Mouse (Mus musculus): ENCODE measurements around the gene Enpp7. TPM values are rescaled to one million over a fixed set of nuclear protein-coding genes. Genes with fewer than 3 reads are reported as not detected.

The Enpp7 gene
- total and polyA plus RNA-seq, 2 experiments = not detected

- 0 out of 2 replicates have a peak, but pooled peaks cover 5% of the 10 kb centered on the region for H3K27me3 ChIP-seq (ENCODE audit: control insufficient read depth, insufficient read depth, low read length)
- H3K4me1 ChIP-seq (ENCODE audit: control insufficient read depth, insufficient read depth, low read length) = peaks cover 2% of the 10 kb centered on the region; the same call in 1 of the 2 replicates
- H3K4me3 ChIP-seq (ENCODE audit: insufficient read depth, low read depth, low read length) = no peak overlapping the region
- no peak overlapping the region for H3K9ac ChIP-seq (ENCODE audit: low read depth, low read length)
- H3K36me3 ChIP-seq (ENCODE audit: control insufficient read depth, insufficient read depth, low read length) = no peaks in the 10 kb centered on the region; the same call in 1 of the 2 replicates
- peak; percentile 92 for TF ChIP-seq CTCF (IDR thresholded peaks at IDR 0.05; ENCODE audit: low read depth, low read length)
- TF ChIP-seq POLR2A (IDR thresholded peaks at IDR 0.05; ENCODE audit: extremely low read depth, insufficient read depth, low read length) = no peak
- DNase-seq (ENCODE audit: extremely low read depth, low read depth, low spot score) = peak; percentile 45
- 2% methylated on average over 26 of the region's 26 CpGs for WGBS
- no peak overlapping the region for H3K27ac ChIP-seq (replicated peaks; ENCODE audit: insufficient read depth, low read depth, low read length)
- no peaks in the 10 kb centered on the region for H3K79me2 ChIP-seq (ENCODE audit: control insufficient read depth, insufficient read depth, low read length)
Measured at GRCm38 (mm10) chr11:119033874-119034558, 46.0 kb downstream of the Enpp7 start.

- 15% methylated on average over 19 of the region's 19 CpGs for WGBS
- Histone ChIP-seq H3K9ac (ENCODE audit: low read depth, low read length) (no peak overlapping the region), H3K36me3 (ENCODE audit: control insufficient read depth, insufficient read depth, low read length) (no peaks in the 10 kb centered on the region; the same call in 1 of the 2 replicates), H3K4me1 (ENCODE audit: control insufficient read depth, insufficient read depth, low read length) (peaks cover 2% of the 10 kb centered on the region; the same call in 1 of the 2 replicates), H3K27me3 (ENCODE audit: control insufficient read depth, insufficient read depth, low read length) (0 out of 2 replicates have a peak, but pooled peaks cover 5% of the 10 kb centered on the region), H3K27ac (replicated peaks; ENCODE audit: insufficient read depth, low read depth, low read length) (no peak overlapping the region), H3K79me2 (ENCODE audit: control insufficient read depth, insufficient read depth, low read length) (no peaks in the 10 kb centered on the region), H3K4me3 (ENCODE audit: insufficient read depth, low read depth, low read length) (no peak overlapping the region)
- TF ChIP-seq CTCF (IDR thresholded peaks at IDR 0.05; ENCODE audit: low read depth, low read length) = no peak
- TF ChIP-seq POLR2A (IDR thresholded peaks at IDR 0.05; ENCODE audit: extremely low read depth, insufficient read depth, low read length) = no peak
- no peak for DNase-seq (ENCODE audit: extremely low read depth, low read depth, low spot score)
Measured at GRCm38 (mm10) chr11:119034635-119035034, 46.6 kb downstream of the Enpp7 start.

GRCm38 (mm10) chr11:119035094-119035685 lies 47.2 kb downstream of the Enpp7 start:
- Histone ChIP-seq H3K9ac (ENCODE audit: low read depth, low read length) (no peak overlapping the region), H3K27me3 (ENCODE audit: control insufficient read depth, insufficient read depth, low read length) (0 out of 2 replicates have a peak, but pooled peaks cover 5% of the 10 kb centered on the region), H3K4me3 (ENCODE audit: insufficient read depth, low read depth, low read length) (no peak overlapping the region), H3K36me3 (ENCODE audit: control insufficient read depth, insufficient read depth, low read length) (no peaks in the 10 kb centered on the region; the same call in 1 of the 2 replicates), H3K79me2 (ENCODE audit: control insufficient read depth, insufficient read depth, low read length) (no peaks in the 10 kb centered on the region), H3K4me1 (ENCODE audit: control insufficient read depth, insufficient read depth, low read length) (peaks cover 7% of the 10 kb centered on the region), H3K27ac (replicated peaks; ENCODE audit: insufficient read depth, low read depth, low read length) (no peak overlapping the region)
- TF ChIP-seq CTCF (IDR thresholded peaks at IDR 0.05; ENCODE audit: low read depth, low read length) (no peak), POLR2A (IDR thresholded peaks at IDR 0.05; ENCODE audit: extremely low read depth, insufficient read depth, low read length) (no peak)
- no peak for DNase-seq (ENCODE audit: extremely low read depth, low read depth, low spot score)
- WGBS = 7% methylated on average over 21 of the region's 21 CpGs

- H3K4me1 ChIP-seq (ENCODE audit: control insufficient read depth, insufficient read depth, low read length) = peaks cover 9% of the 10 kb centered on the region
- no peak overlapping the region for H3K9ac ChIP-seq (ENCODE audit: low read depth, low read length)
- no peak overlapping the region for H3K4me3 ChIP-seq (ENCODE audit: insufficient read depth, low read depth, low read length)
- no peak for DNase-seq (ENCODE audit: extremely low read depth, low read depth, low spot score)
- TF ChIP-seq CTCF (IDR thresholded peaks at IDR 0.05; ENCODE audit: low read depth, low read length) = no peak
- TF ChIP-seq POLR2A (IDR thresholded peaks at IDR 0.05; ENCODE audit: extremely low read depth, insufficient read depth, low read length) = no peak
- H3K27ac ChIP-seq (replicated peaks; ENCODE audit: insufficient read depth, low read depth, low read length) = no peak overlapping the region
- 13% methylated on average over 21 of the region's 21 CpGs for WGBS
- 0 out of 2 replicates have a peak, but pooled peaks cover 5% of the 10 kb centered on the region for H3K27me3 ChIP-seq (ENCODE audit: control insufficient read depth, insufficient read depth, low read length)
- H3K79me2 ChIP-seq (ENCODE audit: control insufficient read depth, insufficient read depth, low read length) = no peaks in the 10 kb centered on the region
- no peaks in the 10 kb centered on the region; the same call in 1 of the 2 replicates for H3K36me3 ChIP-seq (ENCODE audit: control insufficient read depth, insufficient read depth, low read length)
Measured at GRCm38 (mm10) chr11:119035686-119036165, 47.7 kb downstream of the Enpp7 start.

- Histone ChIP-seq H3K27ac (replicated peaks; ENCODE audit: insufficient read depth, low read depth, low read length) (no peak overlapping the region), H3K79me2 (ENCODE audit: control insufficient read depth, insufficient read depth, low read length) (no peaks in the 10 kb centered on the region), H3K36me3 (ENCODE audit: control insufficient read depth, insufficient read depth, low read length) (no peaks in the 10 kb centered on the region; the same call in 1 of the 2 replicates), H3K9ac (ENCODE audit: low read depth, low read length) (no peak overlapping the region), H3K4me1 (ENCODE audit: control insufficient read depth, insufficient read depth, low read length) (peaks cover 11% of the 10 kb centered on the region), H3K27me3 (ENCODE audit: control insufficient read depth, insufficient read depth, low read length) (0 out of 2 replicates have a peak, but pooled peaks cover 5% of the 10 kb centered on the region), H3K4me3 (ENCODE audit: insufficient read depth, low read depth, low read length) (no peak overlapping the region)
- WGBS = 14% methylated on average over 15 of the region's 15 CpGs
- DNase-seq (ENCODE audit: extremely low read depth, low read depth, low spot score) = no peak
- no peak for TF ChIP-seq POLR2A (IDR thresholded peaks at IDR 0.05; ENCODE audit: extremely low read depth, insufficient read depth, low read length)
- TF ChIP-seq CTCF (IDR thresholded peaks at IDR 0.05; ENCODE audit: low read depth, low read length) = no peak
Measured at GRCm38 (mm10) chr11:119036447-119036846, 48.5 kb downstream of the Enpp7 start.

Data from liver, adult 2 months (tissue).